Mouse (Mus musculus): ENCODE measurements around the gene Patl2. TPM values are rescaled to one million over a fixed set of nuclear protein-coding genes. Genes with fewer than 3 reads are reported as not detected.
"Not testable (repeated sequence)": the region's sequence is repeated elsewhere in the genome, so short reads cannot be mapped to it uniquely, and the experiment has no call there.

The Patl2 gene
- total RNA-seq, 2 experiments from 2014 or later: not detected

GRCm38 (mm10) chr2:122108101-122108500 lies 77.9 kb downstream of the Patl2 start:
- DNase-seq: no peak
- intact Hi-C loops (cut with DNase I; ENCODE audit: low total_unique reads): no loop called here

GRCm38 (mm10) chr2:122102070-122102469 lies 83.9 kb downstream of the Patl2 start:
- intact Hi-C loops (cut with DNase I; ENCODE audit: low total_unique reads): no loop called here
- peak; percentile 23 for DNase-seq

- intact Hi-C loops (cut with DNase I; ENCODE audit: low total_unique reads); DNase-seq: not testable (repeated sequence)
Measured at GRCm38 (mm10) chr2:122097686-122098085, 88.3 kb downstream of the Patl2 start.

DNA sequence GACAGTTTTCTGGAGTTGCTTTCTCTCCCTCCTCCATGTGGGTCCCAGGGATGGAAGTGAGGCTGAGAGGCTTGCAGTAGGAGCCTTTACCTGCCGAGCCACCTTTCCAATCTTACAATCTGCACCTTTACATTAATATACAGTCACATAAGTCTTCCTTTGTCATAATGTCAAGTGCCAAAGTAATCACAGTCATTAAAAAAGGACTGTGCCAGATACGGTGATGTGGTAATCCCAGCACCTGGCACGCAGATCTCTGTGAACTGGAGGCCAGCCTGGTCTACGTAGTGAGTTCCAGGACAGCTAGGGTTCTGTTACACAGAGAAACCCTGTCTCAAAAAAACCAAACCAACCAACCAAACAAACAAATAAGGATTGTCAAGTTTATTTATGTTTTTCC lies 92.1 kb downstream of the Patl2 start:
- no peak for DNase-seq
- intact Hi-C loops (cut with DNase I; ENCODE audit: low total_unique reads): no loop called here

- peak; percentile 24 for DNase-seq
Measured at GRCm38 (mm10) chr2:122086446-122086845, 99.5 kb downstream of the Patl2 start.

DNA sequence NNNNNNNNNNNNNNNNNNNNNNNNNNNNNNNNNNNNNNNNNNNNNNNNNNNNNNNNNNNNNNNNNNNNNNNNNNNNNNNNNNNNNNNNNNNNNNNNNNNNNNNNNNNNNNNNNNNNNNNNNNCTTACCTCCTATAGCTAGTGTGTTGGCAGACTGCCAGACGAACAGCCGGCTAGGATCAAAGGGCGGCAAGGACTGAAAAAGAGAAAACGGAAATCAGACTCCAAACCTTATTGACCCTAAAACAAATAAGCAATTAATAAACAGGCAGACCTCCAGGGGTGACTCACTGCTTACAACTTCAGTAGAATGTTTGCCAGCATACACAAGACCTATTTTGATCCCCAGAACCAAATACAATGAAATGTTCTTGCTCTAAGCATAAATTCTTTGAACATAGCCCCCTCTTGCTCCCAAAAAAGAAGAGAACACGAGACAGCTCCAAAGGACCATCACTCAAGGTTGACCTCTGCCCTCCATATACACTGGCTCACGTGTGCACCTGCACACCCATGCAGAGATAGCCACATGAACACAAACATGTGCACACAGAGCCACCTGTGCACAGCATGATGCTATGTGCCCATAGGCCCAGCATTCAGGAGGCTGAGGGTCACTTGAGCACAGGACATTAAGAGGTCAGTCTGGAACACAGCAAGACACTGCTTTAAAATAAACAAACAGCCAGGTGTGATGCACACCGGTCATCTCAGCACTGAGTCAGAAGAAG lies 104.1 kb downstream of the Patl2 start:
- intact Hi-C loops (cut with DNase I; ENCODE audit: low total_unique reads): no loop called here
- DNase-seq: no peak

More at GRCm38 (mm10) chr2:122086446-122086845, 99.5 kb downstream of the Patl2 start:
- intact Hi-C loops (cut with DNase I; ENCODE audit: low total_unique reads): no loop called here

Other genes starting within 250 kb of the Patl2 start
- 10 to 100 TPM in 1 of 2 experiments, 1 to 10 TPM in 1; 9.7 to 10.6 TPM for gene Ctdspl2, start 230.2 kb downstream of the Patl2 start, total RNA-seq (2021)
- gene Mageb3, start 230.1 kb downstream of the Patl2 start, total RNA-seq (2021): under 1 TPM in 1 of 2 experiments, not detected in 1; 0.09 TPM
- 10 to 100 TPM; 16.4 to 19.3 TPM for gene Eif3j1, start 157.6 kb downstream of the Patl2 start, total RNA-seq (2021)
- 1 to 10 TPM; 6.3 to 6.4 TPM for gene Spg11, start 67.8 kb downstream of the Patl2 start, total RNA-seq (2021)
- gene B2m, start 38.5 kb downstream of the Patl2 start, total RNA-seq (2021): 10 to 100 TPM; 80.2 to 95.9 TPM
- not detected for gene Trim69, start 25.5 kb downstream of the Patl2 start, total RNA-seq (2021)
- not detected for gene Terb2, start 83 bp upstream of the Patl2 start, total RNA-seq (2021)
- gene Sord, start 48.6 kb upstream of the Patl2 start, total RNA-seq (2021): 10 to 100 TPM; 16.9 TPM
- under 1 TPM; 0.13 to 0.18 TPM for gene Duox2, start 112.3 kb upstream of the Patl2 start, total RNA-seq (2021)
- gene Duoxa2, start 112.7 kb upstream of the Patl2 start, total RNA-seq (2021): not detected
- gene Duoxa1, start 127.5 kb upstream of the Patl2 start, total RNA-seq (2021): under 1 TPM; 0.42 to 0.53 TPM
- under 1 TPM; 0.27 to 0.45 TPM for gene Duox1, start 129.5 kb upstream of the Patl2 start, total RNA-seq (2021)
- 1 to 10 TPM; 5.1 to 6.0 TPM for gene Shf, start 183.0 kb upstream of the Patl2 start, total RNA-seq (2021)
- 1 to 10 TPM; 6.0 to 6.5 TPM for gene Slc28a2, start 240.3 kb upstream of the Patl2 start, total RNA-seq (2021)